Mouse (Mus musculus) gastrocnemius, adult 18-20 months (tissue): ENCODE measurements around the gene Grip2. TPM values are rescaled to one million over a fixed set of nuclear protein-coding genes. Genes with fewer than 3 reads are reported as not detected.

Experiments
- total RNA-seq, 2 experiments: library from RNA; stranded (reverse); gene quantifications; 2 replicates each; pipeline ENCODE4 v1.2.3; 2021

Grip2 gene
- total RNA-seq, 2 experiments from 2014 or later: 2.6 to 3.0 TPM

Other genes with a start within 250 kb of the Grip2 start
- 10 to 100 TPM; 51.2 to 80.6 TPM for gene Slc6a6, start 143.2 kb downstream of the Grip2 start, total RNA-seq
- 10 to 100 TPM in 1 of 2 experiments, 1 to 10 TPM in 1; 8.1 to 10.2 TPM for gene Ccdc174, start 50.8 kb upstream of the Grip2 start, total RNA-seq
- 1 to 10 TPM; 2.0 to 2.1 TPM for gene 4930590J08Rik, start 75.6 kb upstream of the Grip2 start, total RNA-seq
- gene Fgd5, start 151.6 kb upstream of the Grip2 start, total RNA-seq: 10 to 100 TPM in 1 of 2 experiments, 1 to 10 TPM in 1; 7.7 to 10.6 TPM